Mouse (Mus musculus) myocyte (in vitro differentiated cells): ENCODE measurements at regions not wholly inside any gene's neighbourhood (a gene's known extent, or its start where the extent isn't known, plus 50 kb on each side); places are given as distances from the start of the nearest gene placed in this dataset.

Experiments used
- POLR2A ChIP-seq: IDR thresholded peaks from one replicate; pipeline ENCODE4 v1.6.1; 2011; ENCODE audit warnings: low read depth, mild to moderate bottlenecking, control low read depth, moderate library complexity; ENCODE audit not compliant: insufficient read length
- REST ChIP-seq: IDR thresholded peaks from one replicate; pipeline ENCODE4 v1.6.1; 2011; ENCODE audit warnings: mild to moderate bottlenecking, control low read depth, moderate library complexity; ENCODE audit not compliant: insufficient read depth, insufficient read length

GRCm38 (mm10) chr10:113027300-113027699 is 98.5 kb upstream of the Atxn7l3b start:
- TF ChIP-seq POLR2A (no peak), REST (no peak)
